Comparison of ENCODE assay signal across 20 mouse cellular contexts in the genomic region with DNA sequence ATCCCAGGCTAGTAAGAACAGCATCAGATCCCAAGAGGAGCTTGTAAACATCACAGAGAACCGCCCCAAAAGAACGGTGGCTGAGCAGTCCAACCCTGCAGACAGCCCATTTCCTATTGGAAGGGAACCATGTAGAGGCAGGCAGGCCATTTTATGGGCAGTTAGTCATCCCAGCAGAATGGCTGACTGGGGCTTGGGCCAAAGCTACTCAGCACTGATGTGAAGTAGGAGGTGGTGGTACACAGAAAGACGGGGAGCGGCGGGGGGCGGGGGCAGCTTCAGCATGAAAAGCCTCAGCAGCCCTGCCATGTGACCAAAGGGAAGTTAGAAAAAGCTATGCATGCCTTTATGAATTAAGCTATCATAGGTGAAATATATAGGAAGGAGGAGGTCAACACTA.
DNase-seq lines count a peak whose midpoint lies in the region; ATAC-seq lines count a peak whose summit lies in the region.
"Had no signal": no experiment of that assay in that cellular context is flagged by ENCODE, and none has a peak within 500 bp of the region (broad histone marks: within the 10 kb centered on the region; RNA-seq: fewer than 3 reads in every experiment).

No protein-coding gene starts in this region.

- H3K36me3 ChIP-seq in midbrain, embryonic 11.5 days (ENCODE audit: control insufficient read depth, insufficient read depth, low read length), result no peaks in the 10 kb centered on the region
- H3K36me3 ChIP-seq: embryonic facial prominence, embryonic 10.5 days; heart, embryonic 13.5 days; hindbrain, embryonic 15.5 days had no signal

- 90% methylated on average over 6 of the region's 6 CpGs for WGBS in midbrain, embryonic 11.5 days

- H3K27ac ChIP-seq in midbrain, embryonic 11.5 days (ENCODE audit: low read depth, low read length), result no peak overlapping the region
- H3K27ac ChIP-seq: embryonic facial prominence, embryonic 10.5 days; forebrain, embryonic 13.5 days; heart, embryonic 13.5 days; hindbrain, embryonic 15.5 days had no signal

- H3K9me3 ChIP-seq in midbrain, embryonic 11.5 days (ENCODE audit: control insufficient read depth, low read length), result no peaks in the 10 kb centered on the region
- H3K9me3 ChIP-seq: embryonic facial prominence, embryonic 10.5 days; forebrain, embryonic 13.5 days; heart, embryonic 13.5 days; hindbrain, embryonic 15.5 days had no signal

- no peak overlapping the region for H3K9ac ChIP-seq in midbrain, embryonic 11.5 days (ENCODE audit: low read length)
- H3K9ac ChIP-seq: forebrain, embryonic 13.5 days; forebrain, postnatal 0 days; heart, embryonic 13.5 days; hindbrain, embryonic 15.5 days had no signal

- ATAC-seq in frontal cortex, adult (ENCODE audit: low TSS enrichment), result peak; percentile 55; the same call in 1 of the 2 replicates
- no peak for ATAC-seq in midbrain, embryonic 11.5 days (ENCODE audit: low FRiP score)
- ATAC-seq: forebrain, embryonic 13.5 days; forebrain, postnatal 0 days had no signal

- no peak overlapping the region for H3K4me2 ChIP-seq in midbrain, embryonic 11.5 days
- H3K4me2 ChIP-seq: forebrain, embryonic 13.5 days; heart, embryonic 13.5 days; hindbrain, embryonic 15.5 days had no signal

- no peak overlapping the region for H3K4me3 ChIP-seq in midbrain, embryonic 11.5 days (ENCODE audit: low read depth, low read length)
- H3K4me3 ChIP-seq: embryonic facial prominence, embryonic 10.5 days; forebrain, embryonic 13.5 days; heart, embryonic 13.5 days; hindbrain, embryonic 15.5 days had no signal

- no peaks in the 10 kb centered on the region for H3K27me3 ChIP-seq in midbrain, embryonic 11.5 days (ENCODE audit: control insufficient read depth, insufficient read depth, low read length)
- H3K27me3 ChIP-seq: CH12.LX; forebrain, embryonic 13.5 days; heart, embryonic 13.5 days; hindbrain, embryonic 15.5 days had no signal

- H3K4me1 ChIP-seq in midbrain, embryonic 11.5 days (ENCODE audit: control insufficient read depth, insufficient read depth, low read length), result no peaks in the 10 kb centered on the region
- H3K4me1 ChIP-seq: embryonic facial prominence, embryonic 10.5 days; forebrain, embryonic 13.5 days; heart, embryonic 13.5 days; hindbrain, embryonic 15.5 days had no signal

- intact Hi-C loops in left cerebral cortex, postnatal 14 days (cut with DNase I), result no loop called here
- intact Hi-C loops in left cerebral cortex, postnatal 4 days (cut with DNase I), result no loop called here
- intact Hi-C loops in left cerebral cortex, postnatal 36 days (cut with DNase I), result no loop called here

- DNase-seq in frontal cortex, postnatal 25 days (ENCODE audit: low spot score in 2 of 2), result no peak
- peak; percentile 31 to 65 for DNase-seq in left cerebral cortex, postnatal 14 days (ENCODE audit: low spot score in 2 of 2)
- no peak for DNase-seq in left cerebral cortex, postnatal 4 days
- DNase-seq in left cerebral cortex, postnatal 36 days (ENCODE audit: low spot score in 2 of 2), result peak; percentile 37 to 52
- DNase-seq in adrenal gland, adult 18-20 months (ENCODE audit: low spot score in 2 of 2), result no peak
- DNase-seq in midbrain, embryonic 11.5 days (ENCODE audit: low spot score, missing footprints), result no peak
- DNase-seq: adrenal gland, adult 8-10 months; adrenal gland, postnatal 36 days; cerebellum, adult 11 months; cerebellum, adult 8-10 months; cerebellum, postnatal 14 days; forebrain, postnatal 0 days; gastrocnemius, postnatal 10 days; heart, postnatal 36 days had no signal

Comparison
In these comparisons a context has a peak if more than half of its experiments do, and no peak if none do; other contexts are left out.
1. DNase-seq: peak in left cerebral cortex, postnatal 14 days (2 of 2) and left cerebral cortex, postnatal 36 days (2 of 2); none in frontal cortex, postnatal 25 days (0 of 2), left cerebral cortex, postnatal 4 days (single experiment), adrenal gland, adult 18-20 months (0 of 2) and midbrain, embryonic 11.5 days (single experiment).